Mouse (Mus musculus) midbrain, embryonic 11.5 days (tissue): ENCODE results near the gene Stk24. TPM values are rescaled to one million over a fixed set of nuclear protein-coding genes. Genes with fewer than 3 reads are reported as not detected.
A peak's percentile ranks its signal among the peaks of the same experiment; 100 is the strongest.

Experiments
- ATAC-seq: fragments of 200-750 bp; cut with Nextera tagmentation; 2 replicates; pipeline ENCODE4 v1.8.0; 2017; ENCODE audit warnings: moderate TSS enrichment, moderate library complexity; ENCODE audit not compliant: low FRiP score
- DNase-seq: peaks from one replicate; pipeline ENCODE4 v3.0.0; 2015; ENCODE audit warnings: low spot score; ENCODE audit errors: missing footprints
- H3K27ac ChIP-seq: fragments of 300-500 bp; sonication (generic); 2 replicates; pipeline ENCODE4 v1.5.1; 2014; ENCODE audit warnings: low read depth, low read length
- H3K27me3 ChIP-seq: fragments of 300-500 bp; sonication (generic); 2 replicates; pipeline ENCODE4 v1.6.1; 2014; ENCODE audit warnings: mild to moderate bottlenecking, low read length, moderate library complexity, mixed read lengths; ENCODE audit not compliant: control insufficient read depth, insufficient read depth
- H3K36me3 ChIP-seq: fragments of 300-500 bp; sonication (generic); 2 replicates; pipeline ENCODE4 v1.6.1; 2014; ENCODE audit warnings: mild to moderate bottlenecking, low read length, moderate library complexity, mixed read lengths; ENCODE audit not compliant: control insufficient read depth, insufficient read depth
- H3K4me1 ChIP-seq: fragments of 300-500 bp; sonication (generic); 2 replicates; pipeline ENCODE4 v1.6.1; 2014; ENCODE audit warnings: low read length; ENCODE audit not compliant: control insufficient read depth, insufficient read depth
- H3K4me2 ChIP-seq: fragments of 300-500 bp; sonication (generic); 2 replicates; pipeline ENCODE4 v1.6.1; 2014; ENCODE audit warnings: mild to moderate bottlenecking, moderate library complexity
- H3K4me3 ChIP-seq: fragments of 300-500 bp; sonication (generic); 2 replicates; pipeline ENCODE4 v1.5.1; 2014; ENCODE audit warnings: low read depth, low read length
- H3K9ac ChIP-seq: fragments of 300-500 bp; sonication (generic); 2 replicates; pipeline ENCODE4 v1.6.1; 2014; ENCODE audit warnings: low read length
- H3K9me3 ChIP-seq: fragments of 300-500 bp; sonication (generic); 2 replicates; pipeline ENCODE4 v1.6.1; 2016; ENCODE audit warnings: low read length; ENCODE audit not compliant: control insufficient read depth
- WGBS: fragments of 180-500 bp; shearing (Covaris S2); extraction: QIAGEN DNeasy Blood & Tissue Kit; methylation state at CpG from one replicate; pipeline ENCODE4 v1.1.7; 2014; 5-methylcytosine and 5-hydroxymethylcytosine counted together
- polyA plus RNA-seq: library from polyadenylated mRNA; unstranded; fragments of >200 nt; fragmentation: Nextera tagmentation; extraction: Ambion mirVana; gene quantifications from 2 replicates; pipeline ENCODE4 v1.2.1, GENCODE M21; 2014

The Stk24 gene
- polyA plus RNA-seq, result 40.4 and 43.5 TPM in 2 replicates

DNA sequence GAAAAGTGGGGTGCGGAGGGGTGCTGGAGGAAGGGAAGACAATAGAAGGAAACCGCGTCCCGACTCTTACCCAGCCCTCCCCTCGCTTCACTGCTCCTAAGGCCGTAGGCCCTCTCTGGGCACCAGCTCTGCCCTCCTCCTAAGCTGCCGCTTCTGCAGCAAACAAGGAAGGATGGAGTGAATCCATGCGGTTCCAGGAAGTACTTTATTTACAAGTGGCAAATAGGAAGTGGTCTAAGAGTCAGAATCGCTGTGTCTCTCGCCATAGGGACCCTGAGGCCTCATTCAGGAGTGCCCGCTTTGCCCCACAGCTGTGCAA is at the start of gene Stk24:
Stk24 (minus strand) TSS at position 185 of the 319 bp plus-strand sequence.
- H3K9me3 ChIP-seq, result no peaks in the 10 kb centered on the region
- no peak for DNase-seq
- H3K36me3 ChIP-seq, result no peaks in the 10 kb centered on the region
- peak within 1 kb of the TSS; percentile 83 for H3K27ac ChIP-seq
- peak; percentile 45; the same call in 1 of the 2 replicates for ATAC-seq
- H3K9ac ChIP-seq, result peak within 1 kb of the TSS; percentile 95
- H3K4me1 ChIP-seq, result peaks cover 19% of the 10 kb centered on the region
- H3K4me3 ChIP-seq, result peak within 1 kb of the TSS; percentile 94
- peak within 1 kb of the TSS; percentile 87 for H3K4me2 ChIP-seq
- 7% methylated on average over 11 of the region's 11 CpGs for WGBS
- H3K27me3 ChIP-seq, result no peaks in the 10 kb centered on the region

- Histone ChIP-seq H3K9me3 (no peaks in the 10 kb centered on the region; the same call in 1 of the 2 replicates), H3K27ac (no peak overlapping the region), H3K9ac (no peak overlapping the region), H3K27me3 (no peaks in the 10 kb centered on the region), H3K4me3 (no peak overlapping the region), H3K36me3 (no peaks in the 10 kb centered on the region), H3K4me1 (no peaks in the 10 kb centered on the region), H3K4me2 (no peak overlapping the region)
- DNase-seq (no peak), ATAC-seq (no peak)
- WGBS, result 91% methylated on average over 4 of the region's 4 CpGs
Measured at GRCm38 (mm10) chr14:121428148-121428547, 48.3 kb upstream of the Stk24 start.

DNA sequence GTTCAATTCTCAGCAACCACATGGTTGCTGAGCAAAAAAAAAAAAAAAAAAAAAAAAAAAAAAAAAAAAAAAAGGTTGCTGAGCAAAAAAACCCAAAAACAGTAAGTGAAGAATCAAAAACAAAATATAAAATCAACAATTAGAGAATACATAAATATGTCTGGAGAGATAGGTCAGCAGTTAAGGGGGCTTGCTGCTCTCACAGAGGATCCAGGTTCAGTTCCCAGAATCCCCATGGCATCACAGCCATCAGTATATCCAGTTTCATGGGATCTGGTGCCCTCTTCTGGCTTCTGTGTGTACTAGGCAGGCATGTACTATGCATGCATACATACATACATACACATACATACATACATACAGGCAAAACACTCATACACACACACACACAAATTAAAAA is 46.9 kb upstream of the Stk24 start:
- Histone ChIP-seq H3K36me3 (no peaks in the 10 kb centered on the region), H3K27me3 (no peaks in the 10 kb centered on the region), H3K4me2 (no peak overlapping the region), H3K9ac (no peak overlapping the region), H3K27ac (no peak overlapping the region), H3K9me3 (no peaks in the 10 kb centered on the region; the same call in 1 of the 2 replicates), H3K4me3 (no peak overlapping the region), H3K4me1 (no peaks in the 10 kb centered on the region)
- ATAC-seq, result no peak
- no peak for DNase-seq

GRCm38 (mm10) chr14:121425004-121425793 is 45.4 kb upstream of the Stk24 start:
- Histone ChIP-seq H3K9me3 (no peaks in the 10 kb centered on the region; the same call in 1 of the 2 replicates), H3K9ac (no peak overlapping the region), H3K36me3 (no peaks in the 10 kb centered on the region), H3K4me2 (no peak overlapping the region), H3K4me3 (no peak overlapping the region), H3K27ac (no peak overlapping the region), H3K4me1 (no peaks in the 10 kb centered on the region), H3K27me3 (no peaks in the 10 kb centered on the region)
- 80% methylated on average over 7 of the region's 7 CpGs for WGBS
- no peak for DNase-seq
- ATAC-seq, result no peak

DNA sequence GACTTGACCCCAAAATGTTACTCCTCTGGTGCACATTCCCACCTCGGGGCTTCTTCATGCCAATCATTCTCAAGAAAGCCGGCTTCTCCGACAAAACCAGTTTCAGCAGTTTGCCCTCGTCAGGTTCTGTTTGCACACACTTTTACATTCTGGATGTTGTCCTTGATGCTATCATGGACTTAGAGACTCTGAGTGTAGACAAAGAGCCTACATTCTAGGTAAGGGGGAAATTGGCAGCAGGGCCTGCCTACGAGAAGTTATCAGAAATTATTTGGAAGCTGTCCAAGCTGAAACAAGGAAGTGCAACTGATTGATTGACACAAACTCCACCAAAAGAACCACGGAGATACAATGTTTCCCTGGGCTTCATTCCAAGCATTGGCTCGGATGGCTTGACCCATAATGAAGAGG is 43.5 kb upstream of the Stk24 start:
- H3K4me2 ChIP-seq, result no peak overlapping the region
- no peaks in the 10 kb centered on the region for H3K4me1 ChIP-seq
- no peaks in the 10 kb centered on the region for H3K27me3 ChIP-seq
- no peak overlapping the region for H3K9ac ChIP-seq
- no peaks in the 10 kb centered on the region; the same call in 1 of the 2 replicates for H3K9me3 ChIP-seq
- ATAC-seq (no peak), DNase-seq (no peak)
- H3K36me3 ChIP-seq, result no peaks in the 10 kb centered on the region
- no peak overlapping the region for H3K4me3 ChIP-seq
- 76% methylated on average over 7 of the region's 7 CpGs for WGBS
- H3K27ac ChIP-seq, result no peak overlapping the region

DNA sequence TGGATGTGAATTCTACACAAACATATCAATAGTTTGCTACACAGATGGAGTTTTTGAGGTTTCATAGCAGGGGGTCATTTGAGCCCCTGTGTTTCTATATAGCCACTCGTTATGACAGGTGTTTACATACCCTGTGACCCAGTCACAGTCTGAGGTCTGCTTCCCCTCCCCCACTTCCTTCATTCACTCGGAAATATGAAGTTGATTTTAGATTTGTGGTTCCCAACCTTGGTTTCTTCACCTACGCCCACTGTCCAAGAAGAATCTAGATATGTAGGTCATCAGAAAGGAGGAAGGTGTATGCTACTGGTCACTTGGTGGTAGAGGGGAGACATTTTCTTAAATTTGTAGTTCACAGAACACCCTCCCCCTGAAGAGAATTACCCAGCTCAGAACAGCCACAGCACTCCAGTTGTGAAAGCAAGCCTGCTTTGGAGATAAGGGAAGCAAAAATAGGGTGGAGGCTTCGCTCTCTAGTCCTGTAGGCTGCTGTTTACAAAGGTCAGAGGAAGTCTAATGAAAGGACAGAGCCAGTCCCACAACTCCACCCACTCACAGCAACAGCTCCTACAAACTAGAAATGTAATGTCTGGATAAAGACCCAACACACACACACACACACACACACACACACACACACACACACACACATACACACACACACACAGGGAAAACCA is 43.0 kb upstream of the Stk24 start:
- H3K36me3 ChIP-seq, result no peaks in the 10 kb centered on the region
- H3K4me3 ChIP-seq, result no peak overlapping the region
- no peaks in the 10 kb centered on the region for H3K4me1 ChIP-seq
- no peak overlapping the region for H3K4me2 ChIP-seq
- H3K27me3 ChIP-seq, result no peaks in the 10 kb centered on the region
- H3K27ac ChIP-seq, result no peak overlapping the region
- DNase-seq (no peak), ATAC-seq (no peak)
- no peak overlapping the region for H3K9ac ChIP-seq
- 80% methylated on average over 4 of the region's 4 CpGs for WGBS
- H3K9me3 ChIP-seq, result no peaks in the 10 kb centered on the region

GRCm38 (mm10) chr14:121422000-121422399 is 42.2 kb upstream of the Stk24 start:
- Histone ChIP-seq H3K27me3 (no peaks in the 10 kb centered on the region), H3K4me2 (no peak overlapping the region), H3K27ac (no peak overlapping the region), H3K4me3 (no peak overlapping the region), H3K4me1 (no peaks in the 10 kb centered on the region), H3K36me3 (no peaks in the 10 kb centered on the region), H3K9me3 (no peaks in the 10 kb centered on the region), H3K9ac (no peak overlapping the region)
- 96% methylated on average over 4 of the region's 4 CpGs for WGBS
- DNase-seq, result no peak
- ATAC-seq, result no peak

DNA sequence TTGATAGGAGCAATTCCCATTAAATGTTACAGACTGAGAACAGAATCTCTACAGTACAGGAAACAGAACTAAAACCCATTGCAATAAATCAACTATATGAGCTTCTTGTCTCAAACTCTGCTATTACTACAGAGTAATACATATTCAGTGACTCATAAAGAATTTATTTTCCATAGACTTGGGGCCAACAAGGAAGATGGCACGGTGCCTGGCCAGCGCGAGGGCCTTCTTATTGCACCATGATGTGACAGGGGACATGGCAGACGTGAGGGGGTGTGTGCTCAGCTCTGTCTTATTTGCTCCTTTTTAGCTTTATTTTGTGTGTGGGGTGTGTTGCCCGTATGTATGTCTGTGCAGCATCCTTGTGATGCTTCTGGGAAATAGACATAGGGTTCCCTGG is 37.8 kb upstream of the Stk24 start:
- Histone ChIP-seq H3K9me3 (no peaks in the 10 kb centered on the region), H3K4me1 (no peaks in the 10 kb centered on the region), H3K9ac (no peak overlapping the region), H3K4me3 (no peak overlapping the region), H3K27ac (no peak overlapping the region), H3K36me3 (no peaks in the 10 kb centered on the region), H3K27me3 (no peaks in the 10 kb centered on the region), H3K4me2 (no peak overlapping the region)
- ATAC-seq (no peak), DNase-seq (peak; percentile 41)
- WGBS, result 88% methylated on average over 5 of the region's 5 CpGs

GRCm38 (mm10) chr14:121416626-121417319 is 37.0 kb upstream of the Stk24 start:
- H3K27me3 ChIP-seq, result no peaks in the 10 kb centered on the region
- no peak for ATAC-seq
- 91% methylated on average over 11 of the region's 12 CpGs for WGBS
- H3K36me3 ChIP-seq, result no peaks in the 10 kb centered on the region
- no peak overlapping the region for H3K9ac ChIP-seq
- no peak overlapping the region for H3K4me2 ChIP-seq
- no peaks in the 10 kb centered on the region for H3K9me3 ChIP-seq
- DNase-seq, result peak; percentile 60
- H3K4me1 ChIP-seq, result no peaks in the 10 kb centered on the region
- no peak overlapping the region for H3K27ac ChIP-seq
- H3K4me3 ChIP-seq, result no peak overlapping the region
